Mouse (Mus musculus): ENCODE data around the gene Rpl28.

Gene Rpl28

DNA sequence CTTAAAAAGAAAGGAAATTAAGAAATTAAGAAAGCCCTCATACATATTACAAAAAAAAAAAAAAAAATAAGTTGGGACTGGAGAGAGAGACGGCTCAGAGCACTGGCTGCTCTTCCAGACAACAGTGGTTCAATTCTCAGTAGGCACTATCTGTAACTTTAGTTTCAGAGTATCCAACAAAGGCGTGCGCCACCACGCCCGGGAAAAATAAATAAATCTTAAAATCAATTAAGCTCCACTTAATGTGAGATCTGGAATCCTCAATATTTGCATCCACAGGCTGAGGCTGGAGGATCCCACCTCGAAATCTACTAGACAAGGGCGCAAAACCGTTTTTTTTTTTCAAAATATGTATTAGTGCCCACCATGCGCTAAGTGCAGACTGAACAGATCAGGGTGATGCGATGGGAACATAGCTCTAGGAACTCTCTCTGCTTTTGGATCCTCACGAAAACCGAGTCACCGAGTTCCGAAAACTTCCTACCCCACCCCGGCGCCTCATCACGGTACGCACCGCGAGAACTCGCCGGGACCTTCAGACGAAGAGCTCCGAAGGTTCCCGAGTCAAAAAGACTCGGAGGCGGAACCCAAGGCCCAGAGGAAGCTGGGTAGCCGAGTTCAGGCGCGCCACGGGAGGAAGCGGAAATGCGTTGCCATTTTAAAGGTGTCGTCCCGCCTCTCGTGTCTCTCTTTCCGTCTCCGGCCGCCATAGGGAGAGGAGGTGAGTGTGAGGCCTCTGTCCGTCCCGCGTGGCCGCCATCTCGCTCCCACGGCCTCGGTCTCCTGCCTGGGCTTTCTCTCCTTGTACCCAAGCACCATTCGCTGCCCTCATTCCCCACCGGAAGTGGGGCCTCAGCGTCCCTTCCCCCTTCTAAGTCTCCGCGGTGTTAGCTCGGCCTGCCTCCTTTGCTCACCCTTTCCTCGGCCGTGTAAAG, at the start of gene Rpl28:
Gene Rpl28, plus strand, starts transcription at position 597 of the 935 bp plus-strand sequence.
- DNase-seq, result peak; percentile 93

GRCm38 (mm10) chr7:4743354-4743753, 49.3 kb upstream of the Rpl28 start:
- DNase-seq, result no peak

GRCm38 (mm10) chr7:4744886-4745285, 47.8 kb upstream of the Rpl28 start:
- no peak for DNase-seq

DNA sequence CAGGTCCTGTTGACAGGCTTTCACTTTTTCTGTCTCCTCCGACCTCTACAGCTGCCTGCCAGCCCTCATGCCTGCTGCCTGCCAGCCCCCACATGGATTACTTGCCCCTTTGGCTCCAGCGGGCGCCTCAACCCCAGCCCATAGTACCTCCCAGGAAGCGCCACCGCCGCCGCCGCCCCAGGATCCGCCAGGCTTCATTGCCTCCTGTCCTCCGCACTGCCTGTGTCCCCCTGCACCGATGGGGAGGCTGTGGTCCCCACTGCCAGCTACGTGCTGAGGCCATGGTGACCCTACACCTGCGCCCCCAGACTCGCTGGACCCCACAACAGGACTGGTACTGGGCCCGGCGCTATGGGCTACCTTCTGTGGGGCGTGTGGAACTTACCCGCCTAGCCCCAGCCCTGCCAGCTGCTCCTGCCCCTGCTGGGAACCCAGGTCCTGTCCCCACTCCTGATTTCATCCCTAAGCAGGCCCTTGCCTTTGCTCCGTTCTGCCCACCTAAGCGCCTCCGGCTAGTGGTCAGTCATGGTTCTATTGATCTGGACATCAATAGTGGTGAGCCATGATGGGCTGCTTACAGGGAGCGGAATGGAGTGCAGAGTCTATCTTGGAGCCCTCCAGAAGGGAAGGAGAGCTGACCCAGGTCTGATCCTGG, 46.2 kb upstream of the Rpl28 start:
- DNase-seq, result no peak

DNA sequence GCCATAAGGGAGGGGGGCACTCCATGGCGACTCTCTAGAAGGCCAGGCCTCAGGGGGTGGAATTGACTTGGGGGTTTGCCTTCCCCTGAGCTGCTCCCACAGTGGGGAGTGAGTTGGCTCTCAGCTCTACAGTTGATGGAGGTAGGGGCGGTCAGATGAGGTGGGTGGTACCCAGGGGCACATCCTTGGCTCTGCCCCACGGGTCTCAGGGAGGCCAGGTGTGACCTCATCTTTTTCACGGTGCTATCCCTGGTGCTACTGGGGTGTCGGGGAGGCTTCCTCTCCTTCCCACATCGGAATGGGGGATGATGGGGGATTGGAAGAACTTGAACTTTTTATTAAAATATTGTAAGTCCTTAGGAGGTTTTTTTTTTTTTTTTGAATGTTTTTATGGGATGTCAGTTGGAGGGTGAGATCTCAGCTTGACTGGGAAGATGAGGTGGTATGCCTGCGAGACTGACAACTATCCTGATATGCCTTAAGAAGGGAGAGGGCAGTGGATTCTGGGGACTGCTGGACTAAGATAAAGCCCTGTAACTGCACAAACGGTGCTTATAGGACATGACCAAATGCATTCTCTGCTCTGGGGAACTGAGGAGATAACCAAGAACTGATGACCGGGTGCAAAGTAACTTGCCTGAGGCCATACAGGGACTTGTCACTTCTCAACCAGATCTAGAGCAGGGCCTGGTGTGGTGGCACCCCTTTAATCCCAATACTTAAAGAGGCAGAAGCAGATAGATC, 45.3 kb upstream of the Rpl28 start:
- no peak for DNase-seq

GRCm38 (mm10) chr7:4748321-4748720, 44.4 kb upstream of the Rpl28 start:
- DNase-seq, result no peak

GRCm38 (mm10) chr7:4749169-4749568, 43.5 kb upstream of the Rpl28 start:
- no peak for DNase-seq

DNA sequence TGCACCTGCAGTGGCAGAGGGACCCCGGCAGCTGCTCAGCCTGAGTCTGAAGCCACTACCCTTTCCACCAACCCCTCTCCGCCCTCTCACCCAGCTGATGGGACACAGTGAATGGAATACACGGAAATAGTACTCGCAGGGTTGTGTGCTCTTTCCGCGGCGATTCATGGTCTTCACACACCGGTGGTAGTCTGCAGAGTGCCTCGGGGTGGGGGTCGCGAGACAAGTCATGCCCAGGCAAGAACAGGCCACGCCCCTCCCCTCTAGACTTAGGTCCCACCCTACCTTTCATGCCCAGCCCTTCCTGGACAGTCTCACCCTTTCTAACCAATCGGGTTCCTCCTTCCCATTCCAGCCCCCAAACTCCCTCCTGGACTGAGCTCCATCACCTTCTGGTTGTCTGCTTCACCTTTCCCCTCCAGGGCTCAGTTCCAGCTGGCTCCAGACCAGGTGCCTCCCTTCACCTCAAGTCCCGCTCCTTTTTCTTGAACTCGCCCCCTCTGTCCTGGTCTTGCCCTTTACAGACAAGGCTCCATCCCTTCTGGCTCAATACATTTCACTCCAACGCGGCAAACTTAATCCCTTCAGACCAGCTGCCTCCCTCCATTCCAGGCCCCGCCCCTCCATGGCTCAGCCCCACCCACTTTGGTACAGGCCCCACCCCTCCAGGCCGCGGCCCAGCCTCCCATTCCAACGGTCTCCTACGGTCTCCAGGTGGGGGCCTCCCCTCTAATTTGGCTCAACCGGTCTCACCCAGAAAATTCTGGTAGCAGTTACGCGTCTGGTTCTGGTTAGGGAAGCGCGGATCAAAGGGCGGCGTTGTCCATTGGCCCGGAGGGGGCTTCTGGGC, 40.5 kb upstream of the Rpl28 start:
- DNase-seq, result peak; percentile 16

- peak; percentile 35 for DNase-seq
Observed at GRCm38 (mm10) chr7:4752821-4753570, 39.7 kb upstream of the Rpl28 start, which contains the start of gene Cox6b2. Gene Cox6b2 (minus strand): TSS chr7:4753094.

DNA sequence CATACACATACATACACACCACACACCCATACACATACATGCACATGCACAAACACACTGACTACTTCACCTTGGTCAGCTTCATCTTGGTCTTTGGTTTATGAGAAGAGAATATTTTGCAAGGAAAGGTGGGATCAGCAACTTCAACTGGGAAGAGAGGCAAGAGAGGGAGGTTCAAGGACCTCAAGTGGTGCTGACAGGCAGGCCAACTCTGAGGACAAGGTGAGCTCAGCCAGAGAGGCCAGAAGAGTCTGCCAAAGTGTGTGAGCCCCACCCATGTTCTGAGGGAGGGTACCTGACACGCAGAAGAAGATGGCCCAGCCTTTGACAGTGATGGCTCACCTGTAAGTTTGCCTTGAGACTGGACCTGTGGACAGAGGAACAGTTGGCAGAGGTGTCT, 33.0 kb upstream of the Rpl28 start:
- no peak for DNase-seq

DNA sequence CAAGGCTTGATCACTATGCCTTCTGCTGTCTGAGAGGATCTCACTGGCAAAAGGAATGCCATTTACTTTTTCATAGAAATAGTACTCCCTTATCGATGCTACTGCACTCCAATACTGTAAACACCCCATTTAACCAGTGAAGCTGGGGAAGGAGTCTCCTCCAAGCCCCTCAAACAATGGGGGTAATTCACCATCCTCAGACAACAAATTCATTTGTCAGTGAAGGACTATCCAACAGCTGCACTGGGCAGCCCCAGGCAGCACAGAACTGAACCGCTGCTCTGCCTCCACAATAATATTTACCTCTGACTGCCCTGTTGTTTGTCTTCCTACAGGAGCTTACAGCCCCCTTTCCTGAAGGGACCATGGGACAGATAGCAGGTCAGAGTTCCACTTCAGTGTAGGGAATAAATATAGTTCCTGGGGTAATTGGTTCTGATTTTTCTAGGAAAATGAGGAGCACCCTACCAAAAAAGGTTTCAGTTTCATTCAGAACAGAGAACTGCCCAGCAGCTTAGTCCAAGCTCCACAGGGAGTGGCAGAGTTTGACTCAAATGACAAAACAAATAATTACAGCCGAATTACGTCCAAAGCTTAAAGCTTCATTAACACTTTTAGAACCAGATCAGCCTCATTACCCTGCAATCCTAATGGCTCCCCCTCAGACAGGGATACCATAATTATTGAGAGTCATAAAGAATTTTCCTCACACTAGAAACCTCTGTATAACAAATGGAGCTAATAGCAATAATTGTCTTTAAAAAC, 27.5 kb upstream of the Rpl28 start:
- DNase-seq, result no peak

GRCm38 (mm10) chr7:4771202-4771601, 21.5 kb upstream of the Rpl28 start, which contains the start of gene Fam71e2:
Gene Fam71e2 (minus strand): TSS chr7:4771302.
- no peak for DNase-seq

DNA sequence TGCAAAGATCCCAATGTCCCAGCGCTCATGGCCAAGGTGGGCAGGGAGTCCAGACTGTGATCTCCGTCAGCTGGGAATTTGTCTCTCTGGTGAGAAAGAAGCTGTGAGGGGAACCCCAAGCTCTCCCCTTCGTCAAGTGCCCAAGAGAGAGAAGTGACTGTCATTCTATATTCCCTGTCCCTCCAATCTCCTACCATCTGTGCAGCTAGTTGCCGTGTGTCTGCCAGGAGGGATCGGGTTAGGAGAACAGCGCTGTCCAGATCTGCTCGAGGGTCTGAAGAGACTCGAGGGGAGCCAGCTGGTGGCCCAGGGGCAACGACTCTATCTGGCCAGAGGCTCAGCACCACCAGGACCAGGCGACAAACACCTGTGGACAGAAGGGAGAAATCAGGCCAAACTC, 16.5 kb upstream of the Rpl28 start:
- no peak for DNase-seq

DNA sequence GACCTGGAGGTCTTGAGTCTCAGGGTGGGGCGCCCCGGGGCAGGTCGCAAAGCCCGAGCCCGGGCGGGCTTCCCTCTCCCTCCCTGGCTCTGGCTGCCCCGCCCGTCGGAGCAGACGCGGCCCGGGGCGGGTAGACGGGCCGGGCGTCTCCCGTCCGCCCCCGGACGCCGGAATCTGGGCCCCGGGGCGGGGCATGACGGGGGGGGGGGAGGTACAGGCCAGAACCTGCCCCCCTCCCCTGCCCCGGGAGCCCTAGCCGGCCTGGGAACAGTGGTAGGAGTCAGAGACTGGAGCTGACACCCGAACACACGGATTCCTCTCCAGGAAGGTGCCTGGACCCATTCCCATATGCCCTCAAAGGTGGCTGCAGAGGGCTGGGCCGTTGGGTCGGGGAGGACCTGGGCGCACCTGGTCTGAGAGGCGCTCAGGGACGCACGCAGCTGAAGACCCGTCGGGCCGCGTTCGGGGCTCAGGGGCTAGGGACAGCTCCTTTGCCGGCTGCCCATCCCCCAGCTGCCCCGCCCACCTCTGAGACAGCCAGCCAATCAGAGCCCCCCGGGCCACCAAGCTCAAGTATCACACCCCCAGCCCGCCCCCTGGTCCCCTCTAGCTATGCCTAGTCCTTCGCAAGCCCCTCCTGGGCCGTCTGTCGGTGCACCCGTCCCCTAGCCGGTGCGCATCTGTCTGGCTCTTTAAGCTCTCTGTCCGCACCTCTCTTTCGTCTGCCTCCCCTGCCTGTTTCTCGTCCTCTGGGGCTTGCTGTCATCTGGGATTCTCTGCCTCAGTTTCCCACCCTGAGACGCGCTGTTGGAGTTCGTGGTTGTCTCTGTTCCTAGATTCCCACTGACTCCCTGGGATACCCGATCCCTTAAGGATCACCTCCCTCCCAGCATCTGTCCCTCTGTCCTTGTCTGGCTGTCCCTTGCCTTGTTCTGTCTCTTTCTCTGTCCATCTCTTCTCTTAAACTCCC, 15.5 kb upstream of the Rpl28 start:
- no peak for DNase-seq

DNA sequence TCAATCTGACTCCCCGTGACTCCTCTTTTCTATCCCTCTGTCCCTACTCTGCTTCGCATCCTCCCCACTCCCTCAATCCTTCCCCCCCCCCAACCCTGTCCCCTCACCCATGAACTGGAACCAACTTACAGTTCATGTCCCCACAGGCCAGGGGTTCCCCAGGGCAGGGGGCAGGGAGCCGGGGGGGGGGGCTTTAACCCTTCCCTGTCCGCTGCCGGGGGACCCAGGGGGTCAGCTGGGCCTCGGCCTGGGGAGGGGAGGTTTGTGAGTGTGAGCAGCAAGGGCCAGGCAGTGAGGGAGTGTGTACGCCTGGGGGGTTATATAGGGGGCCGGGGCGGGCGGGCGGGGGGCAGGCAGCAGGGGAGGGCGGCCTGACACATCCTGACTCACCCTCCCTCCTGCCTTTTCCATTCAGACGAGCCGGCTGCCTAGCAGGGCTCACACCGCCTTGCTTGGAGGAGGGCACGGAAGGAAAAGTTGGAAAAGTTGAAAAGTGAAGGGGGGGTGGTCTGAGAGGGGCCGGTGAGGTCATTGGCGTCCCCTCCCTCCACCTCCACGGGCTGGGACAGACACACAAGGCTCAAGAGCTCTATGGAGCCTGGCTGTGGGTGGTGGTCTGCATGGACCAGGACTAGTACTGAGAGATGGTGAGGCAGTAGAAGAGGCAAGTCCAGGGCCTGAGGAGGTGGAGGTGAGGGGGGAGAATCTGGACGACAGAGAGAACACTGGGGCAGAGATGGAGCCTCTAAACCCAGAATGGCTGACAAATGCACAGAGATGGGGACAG, 14.6 kb upstream of the Rpl28 start:
- DNase-seq, result no peak

- no peak for DNase-seq
Observed at GRCm38 (mm10) chr7:4779921-4780320, 12.8 kb upstream of the Rpl28 start.

DNA sequence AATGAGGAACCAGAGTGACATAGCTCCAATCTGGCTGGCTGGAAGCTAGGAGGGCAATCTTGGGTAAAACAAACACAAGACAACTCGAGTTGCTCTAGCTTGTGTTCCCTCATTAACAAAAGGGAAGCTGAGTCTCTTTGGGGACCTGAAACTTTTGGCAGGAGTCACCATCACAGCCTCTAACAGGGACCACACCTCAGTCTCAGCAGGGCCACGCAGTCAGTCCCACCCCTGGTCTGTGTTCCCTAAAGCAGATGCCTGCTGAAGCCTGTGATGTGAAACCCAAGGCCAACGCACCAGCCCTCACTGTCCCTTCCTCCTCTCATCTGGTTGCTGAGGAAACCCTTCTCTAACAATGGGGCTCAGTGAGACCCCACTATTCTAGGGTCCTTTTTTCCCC, 10.5 kb upstream of the Rpl28 start:
- DNase-seq, result no peak

GRCm38 (mm10) chr7:4782759-4783158, 9.9 kb upstream of the Rpl28 start, which contains the start of the genes Il11 and Tmem190:
Gene Il11 (minus strand): TSS chr7:4782859.
Gene Tmem190 (plus strand): TSS chr7:4782937.
- no peak for DNase-seq

All from cerebellum, adult 9-10 months (tissue).